In genomic region chr4:134425088-134425487, GRCm38 (mm10) we compare ENCODE assay signal across 29 mouse cellular contexts. TPM values are rescaled to one million over a fixed set of nuclear protein-coding genes. Genes with fewer than 3 reads are reported as not detected.
A peak's percentile ranks its signal among the peaks of the same experiment; 100 is the strongest.
DNase-seq lines count a peak whose midpoint lies in the region; ATAC-seq and TF ChIP-seq lines count a peak whose summit lies in the region.
"Had no signal": no experiment of that assay in that cellular context is flagged by ENCODE, and none has a peak within 500 bp of the region (broad histone marks: within the 10 kb centered on the region; RNA-seq: fewer than 3 reads in every experiment).

No protein-coding gene starts in this region.

- H3K4me2 ChIP-seq in neural tube, embryonic 13.5 days = no peak overlapping the region
- H3K4me2 ChIP-seq in heart, embryonic 12.5 days = no peak overlapping the region
- H3K4me2 ChIP-seq in liver, embryonic 12.5 days = no peak overlapping the region
- H3K4me2 ChIP-seq: embryonic facial prominence, embryonic 15.5 days; forebrain, embryonic 15.5 days; heart, embryonic 13.5 days; kidney, embryonic 15.5 days; liver, embryonic 15.5 days; lung, embryonic 14.5 days; midbrain, embryonic 15.5 days had no signal

- H3K27ac ChIP-seq in neural tube, embryonic 13.5 days (replicated peaks) = 0 out of 2 replicates have a peak overlapping the region, but pooled peaks have one; percentile 18
- H3K27ac ChIP-seq in heart, embryonic 12.5 days (ENCODE audit: poor library complexity, severe bottlenecking) = no peak overlapping the region
- H3K27ac ChIP-seq in liver, embryonic 12.5 days = no peak overlapping the region
- H3K27ac ChIP-seq: embryonic facial prominence, embryonic 15.5 days; forebrain, embryonic 15.5 days; heart, adult 2 months; heart, embryonic 13.5 days; kidney, embryonic 15.5 days; liver, embryonic 15.5 days; midbrain, embryonic 10.5 days; midbrain, embryonic 15.5 days had no signal

- no peak overlapping the region for H3K9ac ChIP-seq in neural tube, embryonic 13.5 days
- H3K9ac ChIP-seq in heart, embryonic 12.5 days = no peak overlapping the region
- no peak overlapping the region for H3K9ac ChIP-seq in liver, embryonic 12.5 days
- H3K9ac ChIP-seq: embryonic facial prominence, embryonic 15.5 days; forebrain, embryonic 15.5 days; heart, embryonic 13.5 days; kidney, embryonic 15.5 days; liver, embryonic 15.5 days; lung, embryonic 14.5 days; midbrain, embryonic 15.5 days had no signal

- no peak for TF ChIP-seq CTCF in E14TG2a.4 (conservative IDR thresholded peaks at IDR 0.05; ENCODE audit: low read length)

- no peak for ATAC-seq in neural tube, embryonic 13.5 days (ENCODE audit: low read depth)
- no peak for ATAC-seq in heart, embryonic 12.5 days (ENCODE audit: insufficient number of reproducible peaks, low FRiP score)
- ATAC-seq in liver, embryonic 12.5 days = no peak
- ATAC-seq: activated CD4-positive, CD25-positive, alpha-beta regulatory T cell, adult 4 months; CD4-positive, CD25-positive, alpha-beta regulatory T cell, adult 4 months; forebrain, embryonic 15.5 days; hindbrain, embryonic 16.5 days; midbrain, embryonic 15.5 days had no signal

- H3K36me3 ChIP-seq in neural tube, embryonic 13.5 days = 0 out of 2 replicates have a peak, but pooled peaks cover 5% of the 10 kb centered on the region
- H3K36me3 ChIP-seq in E14TG2a.4 (ENCODE audit: insufficient read depth, low read length) = 0 out of 2 replicates have a peak, but pooled peaks cover 7% of the 10 kb centered on the region
- peaks cover 25% of the 10 kb centered on the region for H3K36me3 ChIP-seq in heart, embryonic 12.5 days
- peaks cover 17% of the 10 kb centered on the region for H3K36me3 ChIP-seq in liver, embryonic 12.5 days
- H3K36me3 ChIP-seq: forebrain, embryonic 15.5 days; midbrain, embryonic 15.5 days had no signal

- H3K9me3 ChIP-seq in neural tube, embryonic 13.5 days = no peaks in the 10 kb centered on the region
- H3K9me3 ChIP-seq in E14TG2a.4 (ENCODE audit: low read length) = no peaks in the 10 kb centered on the region
- H3K9me3 ChIP-seq in heart, embryonic 12.5 days (replicated peaks) = no peaks in the 10 kb centered on the region
- no peaks in the 10 kb centered on the region for H3K9me3 ChIP-seq in liver, embryonic 12.5 days (replicated peaks)
- H3K9me3 ChIP-seq: embryonic facial prominence, embryonic 15.5 days; forebrain, embryonic 15.5 days; heart, embryonic 13.5 days; kidney, embryonic 15.5 days; liver, embryonic 15.5 days; midbrain, embryonic 10.5 days; midbrain, embryonic 15.5 days had no signal

- WGBS in neural tube, embryonic 13.5 days = 73% methylated on average over 7 of the region's 7 CpGs
- WGBS in heart, embryonic 12.5 days = 63% methylated on average over 7 of the region's 7 CpGs
- WGBS in liver, embryonic 12.5 days (ENCODE audit: insufficient replicate concordance) = 65% methylated on average over 7 of the region's 7 CpGs

- H3K4me1 ChIP-seq in neural tube, embryonic 13.5 days (replicated peaks) = peaks cover 24% of the 10 kb centered on the region
- peaks cover 25% of the 10 kb centered on the region for H3K4me1 ChIP-seq in E14TG2a.4 (replicated peaks; ENCODE audit: low read depth, low read length)
- H3K4me1 ChIP-seq in heart, embryonic 12.5 days (replicated peaks) = no peaks in the 10 kb centered on the region
- no peaks in the 10 kb centered on the region for H3K4me1 ChIP-seq in liver, embryonic 12.5 days
- H3K4me1 ChIP-seq: heart, embryonic 13.5 days; liver, embryonic 15.5 days had no signal

- H3K4me3 ChIP-seq in neural tube, embryonic 13.5 days = no peak overlapping the region
- peak overlapping the region; percentile 70 for H3K4me3 ChIP-seq in E14TG2a.4 (replicated peaks; ENCODE audit: low read length)
- no peak overlapping the region for H3K4me3 ChIP-seq in heart, embryonic 12.5 days
- no peak overlapping the region for H3K4me3 ChIP-seq in liver, embryonic 12.5 days
- H3K4me3 ChIP-seq: embryonic facial prominence, embryonic 15.5 days; forebrain, embryonic 15.5 days; heart, adult 2 months; heart, embryonic 13.5 days; kidney, embryonic 15.5 days; liver, embryonic 15.5 days; midbrain, embryonic 10.5 days; midbrain, embryonic 15.5 days had no signal

- H3K27me3 ChIP-seq in neural tube, embryonic 13.5 days = no peaks in the 10 kb centered on the region
- peaks cover 10% of the 10 kb centered on the region; the same call in 1 of the 2 replicates for H3K27me3 ChIP-seq in E14TG2a.4 (ENCODE audit: insufficient read depth, low read length)
- H3K27me3 ChIP-seq in heart, embryonic 12.5 days (replicated peaks) = no peaks in the 10 kb centered on the region
- H3K27me3 ChIP-seq in liver, embryonic 12.5 days (replicated peaks) = 0 out of 2 replicates have a peak, but pooled peaks cover 4% of the 10 kb centered on the region
- H3K27me3 ChIP-seq: embryonic facial prominence, embryonic 15.5 days; forebrain, embryonic 15.5 days; heart, embryonic 13.5 days; kidney, embryonic 15.5 days; midbrain, embryonic 15.5 days had no signal

- DNase-seq in kidney, postnatal 4 days = peak; percentile 18 to 43
- no peak for DNase-seq in kidney, postnatal 10 days
- no peak for DNase-seq in neural tube, embryonic 10.5 days (ENCODE audit: extremely low spot score, low spot score)
- DNase-seq in brain, adult 2 months (ENCODE audit: low read depth, low spot score) = peak; percentile 75
- DNase-seq: adrenal gland, postnatal 10 days; cerebellum, adult 11-12 months; cerebellum, adult 9-11 months; heart, adult 2 months; heart, postnatal 10 days; kidney, adult 18-20 months; kidney, postnatal 36 days; liver; lung, embryonic 14.5 days; lung, postnatal 14 days; spleen, adult 18-20 months had no signal

RNA-seq across cellular contexts. Expression of gene Pafah2, which starts 29.0 kb away (rescaled TPM):
- 7.4 and 8.0 TPM in 2 replicates for polyA plus RNA-seq in neural tube, embryonic 13.5 days (2015; fragmentation: Nextera tagmentation; extraction: Ambion mirVana)
- polyA plus RNA-seq in heart, embryonic 12.5 days (2016; fragmentation: Nextera tagmentation; extraction: Ambion mirVana) = 10.1 and 10.7 TPM in 2 replicates
- 4.7 and 5.2 TPM in 2 replicates for polyA plus RNA-seq in liver, embryonic 12.5 days (2016; fragmentation: Nextera tagmentation; extraction: Ambion mirVana)

RNA-seq across cellular contexts. Expression of gene Extl1, which starts 41.4 kb away (rescaled TPM):
- 0.66 and 0.73 TPM in 2 replicates for polyA plus RNA-seq in neural tube, embryonic 13.5 days (2015; fragmentation: Nextera tagmentation; extraction: Ambion mirVana)
- 3.1 TPM in 2 replicates for polyA plus RNA-seq in heart, embryonic 12.5 days (2016; fragmentation: Nextera tagmentation; extraction: Ambion mirVana)
- polyA plus RNA-seq in liver, embryonic 12.5 days (2016; fragmentation: Nextera tagmentation; extraction: Ambion mirVana) = 0.25 and 0.36 TPM in 2 replicates

RNA-seq across cellular contexts. Expression of gene Stmn1, which starts 43.0 kb away (rescaled TPM):
- polyA plus RNA-seq in neural tube, embryonic 13.5 days (2015; fragmentation: Nextera tagmentation; extraction: Ambion mirVana) = 6,082 and 6,118 TPM in 2 replicates
- 924 and 950 TPM in 2 replicates for polyA plus RNA-seq in heart, embryonic 12.5 days (2016; fragmentation: Nextera tagmentation; extraction: Ambion mirVana)
- polyA plus RNA-seq in liver, embryonic 12.5 days (2016; fragmentation: Nextera tagmentation; extraction: Ambion mirVana) = 558 and 570 TPM in 2 replicates

Comparison
In these comparisons a context has a peak if more than half of its experiments do, and no peak if none do; other contexts are left out.
1. DNase-seq: peak in kidney, postnatal 4 days (2 of 2) and brain, adult 2 months (single experiment); none in kidney, postnatal 10 days (single experiment) and neural tube, embryonic 10.5 days (single experiment).